Mouse (Mus musculus) midbrain, embryonic 12.5 days (tissue): ENCODE results near the gene 0610040J01Rik. TPM values are rescaled to one million over a fixed set of nuclear protein-coding genes. Genes with fewer than 3 reads are reported as not detected.

Source experiments
- ATAC-seq: fragments of 200-750 bp; cut with Nextera tagmentation; 2 replicates; pipeline ENCODE4 v1.8.0; 2017; ENCODE audit warnings: low read depth, moderate TSS enrichment, moderate library complexity; ENCODE audit not compliant: low FRiP score
- H3K27ac ChIP-seq: fragments of 300-500 bp; sonication (generic); replicated peaks from 2 replicates; pipeline ENCODE4 v1.5.1; 2016; ENCODE audit warnings: mild to moderate bottlenecking
- H3K27me3 ChIP-seq: fragments of 300-500 bp; sonication (generic); 2 replicates; pipeline ENCODE4 v1.6.1; 2016; ENCODE audit warnings: mild to moderate bottlenecking
- H3K36me3 ChIP-seq: fragments of 300-500 bp; sonication (generic); 2 replicates; pipeline ENCODE4 v1.6.1; 2016
- H3K4me1 ChIP-seq: fragments of 300-500 bp; sonication (generic); 2 replicates; pipeline ENCODE4 v1.6.1; 2016
- H3K4me2 ChIP-seq: fragments of 300-500 bp; sonication (generic); replicated peaks from 2 replicates; pipeline ENCODE4 v1.6.1; 2016; ENCODE audit warnings: mild to moderate bottlenecking, moderate library complexity
- H3K4me3 ChIP-seq: fragments of 300-500 bp; sonication (generic); 2 replicates; pipeline ENCODE4 v1.5.1; 2016; ENCODE audit warnings: mild to moderate bottlenecking
- H3K9ac ChIP-seq: fragments of 300-500 bp; sonication (generic); replicated peaks from 2 replicates; pipeline ENCODE4 v1.6.1; 2016; ENCODE audit warnings: mild to moderate bottlenecking, moderate library complexity
- H3K9me3 ChIP-seq: fragments of 300-500 bp; sonication (generic); 2 replicates; pipeline ENCODE4 v1.6.1; 2016; ENCODE audit warnings: mild to moderate bottlenecking
- WGBS: fragments of 180-500 bp; shearing (Covaris S2); methylation state at CpG from one replicate; pipeline ENCODE4 v1.1.7; 2016; 5-methylcytosine and 5-hydroxymethylcytosine counted together
- polyA plus RNA-seq: library from polyadenylated mRNA; unstranded; fragments of >200 nt; fragmentation: Nextera tagmentation; extraction: Ambion mirVana; gene quantifications from 2 replicates; pipeline ENCODE4 v1.2.1, GENCODE M21; 2016

Gene 0610040J01Rik
- polyA plus RNA-seq, 1 experiment from 2014 or later = 1.2 TPM

DNA sequence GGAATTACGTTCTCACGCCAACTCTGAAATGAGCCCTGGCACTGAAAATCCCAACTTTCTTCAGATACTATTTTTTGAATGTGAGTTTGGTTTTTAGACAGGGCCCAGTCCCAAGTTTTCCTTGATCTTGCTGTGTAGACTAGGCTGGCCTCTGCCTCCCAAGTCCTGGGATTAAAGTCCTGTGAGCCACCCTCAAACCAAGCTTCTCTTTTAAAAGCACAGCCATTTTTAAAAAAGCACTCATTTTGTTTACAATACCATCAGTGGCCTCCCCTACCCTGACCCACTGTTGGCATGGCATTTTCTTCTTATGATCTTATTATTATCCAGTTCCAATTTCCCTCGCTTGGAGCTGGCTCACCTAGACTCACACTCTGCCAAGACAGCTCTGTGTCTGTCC lies 22.3 kb downstream of the 0610040J01Rik start:
- no peak overlapping the region for H3K4me3 ChIP-seq
- no peaks in the 10 kb centered on the region for H3K36me3 ChIP-seq
- no peak overlapping the region for H3K4me2 ChIP-seq
- no peak for ATAC-seq
- no peaks in the 10 kb centered on the region for H3K4me1 ChIP-seq
- H3K27me3 ChIP-seq = no peaks in the 10 kb centered on the region
- no peak overlapping the region for H3K27ac ChIP-seq
- H3K9ac ChIP-seq = no peak overlapping the region
- no peaks in the 10 kb centered on the region for H3K9me3 ChIP-seq
- WGBS = 60% methylated on average over 3 of the region's 3 CpGs

DNA sequence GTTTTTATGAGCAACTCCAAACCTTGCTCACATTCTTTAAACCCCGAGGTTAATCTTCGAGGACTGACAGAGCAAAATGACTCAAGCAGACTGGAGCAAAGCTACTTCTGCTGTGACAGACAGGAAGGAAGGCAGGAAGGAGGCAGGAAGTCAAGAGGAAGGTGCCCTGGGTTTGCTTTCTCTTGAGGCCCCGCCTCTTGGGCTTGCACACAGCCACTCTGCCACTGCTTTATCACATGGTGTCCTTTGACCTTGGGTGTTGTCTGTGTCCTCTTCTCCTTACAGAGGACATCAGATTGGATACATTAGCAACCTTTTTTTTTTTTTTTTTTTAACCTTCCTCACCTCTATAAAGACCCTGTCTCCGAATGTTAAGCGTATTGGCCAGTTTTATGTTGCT lies 25.0 kb downstream of the 0610040J01Rik start:
- Histone ChIP-seq H3K4me3 (no peak overlapping the region), H3K27ac (no peak overlapping the region), H3K4me2 (no peak overlapping the region), H3K36me3 (no peaks in the 10 kb centered on the region), H3K9me3 (no peaks in the 10 kb centered on the region), H3K27me3 (no peaks in the 10 kb centered on the region), H3K4me1 (no peaks in the 10 kb centered on the region), H3K9ac (no peak overlapping the region)
- 90% methylated on average over 5 of the region's 5 CpGs for WGBS
- no peak for ATAC-seq

GRCm38 (mm10) chr5:63837851-63838250 lies 25.7 kb downstream of the 0610040J01Rik start:
- H3K4me1 ChIP-seq = no peaks in the 10 kb centered on the region
- H3K4me3 ChIP-seq = no peak overlapping the region
- 86% methylated on average over 2 of the region's 2 CpGs for WGBS
- no peak for ATAC-seq
- no peaks in the 10 kb centered on the region for H3K27me3 ChIP-seq
- H3K9ac ChIP-seq = no peak overlapping the region
- no peaks in the 10 kb centered on the region for H3K36me3 ChIP-seq
- H3K9me3 ChIP-seq = no peaks in the 10 kb centered on the region
- H3K4me2 ChIP-seq = no peak overlapping the region
- H3K27ac ChIP-seq = no peak overlapping the region

GRCm38 (mm10) chr5:63839801-63840416 lies 27.7 kb downstream of the 0610040J01Rik start:
- no peaks in the 10 kb centered on the region for H3K4me1 ChIP-seq
- no peak overlapping the region for H3K9ac ChIP-seq
- H3K36me3 ChIP-seq = no peaks in the 10 kb centered on the region
- ATAC-seq = no peak
- no peak overlapping the region for H3K27ac ChIP-seq
- 79% methylated on average over 12 of the region's 12 CpGs for WGBS
- no peak overlapping the region for H3K4me3 ChIP-seq
- no peak overlapping the region for H3K4me2 ChIP-seq
- no peaks in the 10 kb centered on the region for H3K27me3 ChIP-seq
- H3K9me3 ChIP-seq = no peaks in the 10 kb centered on the region

DNA sequence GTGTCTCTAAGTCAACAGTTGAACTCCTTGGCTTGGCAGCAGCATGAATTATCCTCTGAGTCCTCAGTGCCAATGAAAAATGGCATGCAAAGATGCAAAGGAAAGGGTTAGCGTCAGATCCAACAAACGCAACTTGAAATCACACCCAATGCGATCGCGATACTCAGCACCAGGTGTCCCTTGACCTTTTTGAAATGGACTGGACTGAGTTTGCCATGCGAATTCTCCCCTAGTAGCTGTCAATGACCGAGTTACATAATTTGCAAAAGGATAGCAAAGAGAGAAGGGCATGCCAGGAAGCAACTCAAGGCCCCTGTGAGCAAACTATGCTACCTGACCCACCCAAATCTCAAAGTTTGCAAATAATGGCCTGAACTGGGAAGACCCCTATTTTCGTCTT lies 34.9 kb downstream of the 0610040J01Rik start:
- H3K27ac ChIP-seq = no peak overlapping the region
- H3K4me3 ChIP-seq = no peak overlapping the region
- H3K4me2 ChIP-seq = no peak overlapping the region
- H3K4me1 ChIP-seq = no peaks in the 10 kb centered on the region
- ATAC-seq = no peak
- no peak overlapping the region for H3K9ac ChIP-seq
- WGBS = 96% methylated on average over 8 of the region's 8 CpGs
- H3K9me3 ChIP-seq = 0 out of 2 replicates have a peak, but pooled peaks cover 5% of the 10 kb centered on the region
- H3K27me3 ChIP-seq = no peaks in the 10 kb centered on the region
- H3K36me3 ChIP-seq = no peaks in the 10 kb centered on the region

DNA sequence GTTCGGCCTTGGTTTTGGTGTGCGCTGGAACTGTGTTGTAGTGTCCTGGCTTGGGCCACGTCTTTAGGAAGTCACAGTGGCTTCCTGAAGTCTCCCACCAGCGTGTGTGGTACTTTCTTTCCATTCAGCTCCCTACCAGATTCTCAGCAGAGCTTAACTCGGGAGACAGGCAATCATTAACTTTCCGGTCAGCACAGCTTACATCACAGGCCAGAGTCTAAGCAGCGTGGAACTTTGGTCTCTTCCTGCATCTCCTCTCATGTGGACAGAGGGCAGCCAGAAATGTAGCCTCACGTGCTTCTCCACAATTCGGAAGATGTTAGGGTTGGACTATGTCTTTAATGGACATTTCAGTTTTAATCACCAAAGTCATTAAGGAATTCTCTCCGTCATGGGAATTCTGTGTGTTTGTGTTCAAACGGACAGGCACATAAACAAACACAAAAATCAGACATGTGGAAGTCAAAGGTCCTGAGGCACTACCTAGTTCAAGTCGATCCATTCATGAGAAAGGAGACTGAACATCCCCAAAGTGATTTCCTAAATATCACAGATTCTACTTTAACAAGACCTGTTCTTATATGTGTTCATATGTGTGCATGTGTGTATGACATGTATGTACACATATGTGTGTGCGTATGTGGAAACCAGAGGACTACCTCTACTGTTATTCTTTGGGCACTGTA lies 35.5 kb downstream of the 0610040J01Rik start:
- no peak overlapping the region for H3K4me3 ChIP-seq
- H3K27ac ChIP-seq = no peak overlapping the region
- H3K4me1 ChIP-seq = no peaks in the 10 kb centered on the region
- no peak for ATAC-seq
- 0 out of 2 replicates have a peak, but pooled peaks cover 5% of the 10 kb centered on the region for H3K9me3 ChIP-seq
- H3K27me3 ChIP-seq = no peaks in the 10 kb centered on the region
- H3K36me3 ChIP-seq = no peaks in the 10 kb centered on the region
- no peak overlapping the region for H3K4me2 ChIP-seq
- 92% methylated on average over 13 of the region's 13 CpGs for WGBS
- no peak overlapping the region for H3K9ac ChIP-seq

DNA sequence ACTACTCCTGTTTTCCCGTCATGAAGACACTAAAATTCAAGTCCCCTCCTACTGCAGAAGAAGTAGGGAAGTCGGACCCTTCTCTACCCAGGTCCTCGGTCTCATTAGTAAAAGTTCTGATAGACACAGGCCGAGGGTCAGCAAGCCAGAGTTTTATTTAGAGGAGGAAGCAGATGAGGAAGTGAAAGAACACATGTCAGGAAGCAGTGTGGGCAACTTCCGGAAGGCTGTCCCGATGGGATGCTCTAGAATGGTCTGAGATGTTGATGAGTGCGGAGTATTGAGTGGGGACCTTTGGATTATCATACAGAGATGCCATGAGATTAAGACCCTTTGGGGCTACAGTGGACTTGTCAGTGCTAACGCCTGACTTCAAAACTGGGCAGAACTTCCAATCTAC lies 46.7 kb downstream of the 0610040J01Rik start:
- Histone ChIP-seq H3K36me3 (no peaks in the 10 kb centered on the region), H3K9me3 (no peaks in the 10 kb centered on the region), H3K4me1 (no peaks in the 10 kb centered on the region), H3K9ac (no peak overlapping the region), H3K27me3 (no peaks in the 10 kb centered on the region), H3K27ac (no peak overlapping the region), H3K4me2 (no peak overlapping the region), H3K4me3 (no peak overlapping the region)
- ATAC-seq = no peak
- 92% methylated on average over 8 of the region's 8 CpGs for WGBS

- Histone ChIP-seq H3K4me1 (peaks cover 5% of the 10 kb centered on the region; the same call in 1 of the 2 replicates), H3K27ac (no peak overlapping the region), H3K36me3 (no peaks in the 10 kb centered on the region), H3K4me3 (no peak overlapping the region), H3K9ac (no peak overlapping the region), H3K9me3 (no peaks in the 10 kb centered on the region), H3K4me2 (no peak overlapping the region), H3K27me3 (no peaks in the 10 kb centered on the region)
- 34% methylated on average over 3 of the region's 3 CpGs for WGBS
- ATAC-seq = no peak
Measured at GRCm38 (mm10) chr5:63867421-63867820, 55.3 kb downstream of the 0610040J01Rik start.

GRCm38 (mm10) chr5:63872176-63872932 lies 60.2 kb downstream of the 0610040J01Rik start:
- H3K27me3 ChIP-seq = peaks cover 22% of the 10 kb centered on the region; the same call in 1 of the 2 replicates
- 28% methylated on average over 17 of the region's 17 CpGs for WGBS
- H3K27ac ChIP-seq = 0 out of 2 replicates have a peak overlapping the region, but pooled peaks have one; percentile 39
- H3K9me3 ChIP-seq = peaks cover 3% of the 10 kb centered on the region; the same call in 1 of the 2 replicates
- no peak overlapping the region for H3K4me3 ChIP-seq
- H3K9ac ChIP-seq = no peak overlapping the region
- no peaks in the 10 kb centered on the region for H3K36me3 ChIP-seq
- ATAC-seq = peak; percentile 75
- peak overlapping the region; percentile 30 for H3K4me2 ChIP-seq
- peaks cover 9% of the 10 kb centered on the region for H3K4me1 ChIP-seq

DNA sequence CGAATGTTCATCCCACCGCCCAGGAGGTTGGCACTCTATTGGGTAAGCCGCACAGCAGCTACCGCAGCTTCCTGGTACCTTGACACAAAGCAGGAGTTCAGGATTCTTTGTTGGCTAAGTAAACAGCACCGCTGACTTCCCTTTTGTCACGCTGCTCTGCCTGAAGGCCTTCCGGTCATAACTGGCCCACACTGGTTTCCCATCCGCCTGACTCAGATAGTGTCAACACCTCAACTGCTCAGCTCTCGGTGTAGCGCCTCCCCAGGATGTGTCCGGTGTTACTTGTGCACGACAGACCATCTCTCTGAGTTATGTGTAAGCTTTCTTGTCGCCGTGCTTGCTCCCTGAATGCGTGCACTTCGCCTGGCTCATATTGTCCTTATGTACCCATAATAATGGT lies 62.7 kb downstream of the 0610040J01Rik start:
- no peak for ATAC-seq

DNA sequence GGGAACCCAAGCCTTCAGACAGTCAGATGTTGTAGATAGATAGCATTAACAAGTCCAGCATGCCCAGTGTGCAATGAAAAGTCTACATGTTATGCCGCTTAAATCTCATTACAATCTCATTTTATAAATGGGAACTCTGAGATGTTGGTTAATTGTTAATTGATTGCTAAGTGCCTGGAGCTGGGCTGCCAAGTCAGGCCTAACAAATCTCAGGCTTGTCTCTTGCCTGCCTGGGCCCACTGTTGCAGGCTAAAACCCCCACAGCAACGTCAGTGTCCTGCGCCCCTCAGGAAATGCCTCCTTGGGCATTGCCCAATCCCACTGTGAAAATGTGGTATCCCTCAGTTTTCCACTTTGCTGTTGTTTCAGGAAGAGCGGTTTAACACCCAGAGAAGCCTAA lies 63.9 kb downstream of the 0610040J01Rik start:
- peaks cover 9% of the 10 kb centered on the region for H3K4me1 ChIP-seq
- H3K36me3 ChIP-seq = no peaks in the 10 kb centered on the region
- H3K4me2 ChIP-seq = no peak overlapping the region
- H3K4me3 ChIP-seq = no peak overlapping the region
- H3K27me3 ChIP-seq = peaks cover 25% of the 10 kb centered on the region; the same call in 1 of the 2 replicates
- peaks cover 3% of the 10 kb centered on the region; the same call in 1 of the 2 replicates for H3K9me3 ChIP-seq
- 85% methylated on average over 4 of the region's 4 CpGs for WGBS
- no peak overlapping the region for H3K27ac ChIP-seq
- H3K9ac ChIP-seq = no peak overlapping the region
- no peak for ATAC-seq

More for the DNA sequence above, 62.7 kb downstream of the 0610040J01Rik start:
- H3K27ac ChIP-seq = no peak overlapping the region
- H3K9ac ChIP-seq = no peak overlapping the region
- peaks cover 9% of the 10 kb centered on the region for H3K4me1 ChIP-seq
- peaks cover 3% of the 10 kb centered on the region; the same call in 1 of the 2 replicates for H3K9me3 ChIP-seq
- H3K36me3 ChIP-seq = no peaks in the 10 kb centered on the region
- H3K4me2 ChIP-seq = no peak overlapping the region
- 69% methylated on average over 16 of the region's 16 CpGs for WGBS
- peaks cover 25% of the 10 kb centered on the region; the same call in 1 of the 2 replicates for H3K27me3 ChIP-seq
- H3K4me3 ChIP-seq = no peak overlapping the region

DNA sequence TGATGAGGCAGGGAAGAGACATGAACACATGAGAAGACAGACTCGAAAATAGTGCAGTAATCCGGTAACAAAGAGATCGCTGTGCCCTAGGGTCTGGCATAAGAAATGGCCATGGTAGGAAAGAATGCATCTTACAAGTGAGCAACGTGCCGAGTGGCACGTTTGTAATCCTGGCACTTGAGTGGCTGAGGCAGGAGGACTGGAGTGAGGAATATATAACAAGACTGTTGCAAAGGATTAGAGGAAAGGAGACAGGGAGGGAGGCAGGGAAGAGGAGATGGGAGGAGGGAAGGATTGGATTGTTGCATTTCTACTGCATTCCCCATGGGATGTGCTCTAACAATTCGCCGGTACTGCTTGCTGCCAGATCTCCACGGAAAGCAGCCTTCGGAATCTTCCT lies 66.9 kb downstream of the 0610040J01Rik start:
- H3K4me3 ChIP-seq = no peak overlapping the region
- no peak overlapping the region for H3K4me2 ChIP-seq
- H3K27me3 ChIP-seq = peaks cover 13% of the 10 kb centered on the region; the same call in 1 of the 2 replicates
- no peaks in the 10 kb centered on the region; the same call in 1 of the 2 replicates for H3K9me3 ChIP-seq
- H3K9ac ChIP-seq = no peak overlapping the region
- 57% methylated on average over 10 of the region's 10 CpGs for WGBS
- no peaks in the 10 kb centered on the region for H3K4me1 ChIP-seq
- peak; percentile 56; the same call in 1 of the 2 replicates for ATAC-seq
- no peaks in the 10 kb centered on the region for H3K36me3 ChIP-seq
- no peak overlapping the region for H3K27ac ChIP-seq
